Mouse (Mus musculus): ENCODE results near the gene Lypd6.

The Lypd6 gene

GRCm38 (mm10) chr2:50066246-50066967 is at the start of gene Lypd6:
Gene Lypd6, plus strand, starts transcription at chr2:50066429.
- DNase-seq (ENCODE audit: low spot score in 2 of 2) = peak; percentile 7 to 65

- DNase-seq (ENCODE audit: low spot score in 2 of 2) = no peak
Observed at GRCm38 (mm10) chr2:50019477-50019876, 46.8 kb upstream of the Lypd6 start.

GRCm38 (mm10) chr2:50025549-50025948 is 40.7 kb upstream of the Lypd6 start:
- DNase-seq (ENCODE audit: low spot score in 2 of 2) = no peak

- no peak for DNase-seq (ENCODE audit: low spot score in 2 of 2)
Observed at GRCm38 (mm10) chr2:50028930-50029329, 37.3 kb upstream of the Lypd6 start.

GRCm38 (mm10) chr2:50044170-50044870 is 21.9 kb upstream of the Lypd6 start:
- DNase-seq (ENCODE audit: low spot score in 2 of 2) = no peak

- DNase-seq (ENCODE audit: low spot score in 2 of 2) = peak; percentile 17 to 74
Observed at GRCm38 (mm10) chr2:50044871-50045470, 21.3 kb upstream of the Lypd6 start.

- DNase-seq (ENCODE audit: low spot score in 2 of 2) = no peak
Observed at GRCm38 (mm10) chr2:50045841-50046240, 20.4 kb upstream of the Lypd6 start.

GRCm38 (mm10) chr2:50048442-50048841 is 17.8 kb upstream of the Lypd6 start:
- DNase-seq (ENCODE audit: low spot score in 2 of 2) = no peak

GRCm38 (mm10) chr2:50053893-50054292 is 12.3 kb upstream of the Lypd6 start:
- DNase-seq (ENCODE audit: low spot score in 2 of 2) = no peak

GRCm38 (mm10) chr2:50065902-50066245 is 355 bp upstream of the Lypd6 start:
- DNase-seq (ENCODE audit: low spot score in 2 of 2) = peak; percentile 10 to 40

- no peak for DNase-seq (ENCODE audit: low spot score in 2 of 2)
Observed at GRCm38 (mm10) chr2:50066968-50067315, 713 bp downstream of the Lypd6 start.

- no peak for DNase-seq (ENCODE audit: low spot score in 2 of 2)
Observed at GRCm38 (mm10) chr2:50069571-50070295, 3.5 kb downstream of the Lypd6 start.

GRCm38 (mm10) chr2:50072158-50072557 is 5.9 kb downstream of the Lypd6 start:
- no peak for DNase-seq (ENCODE audit: low spot score in 2 of 2)

GRCm38 (mm10) chr2:50084746-50085145 is 18.5 kb downstream of the Lypd6 start:
- DNase-seq (ENCODE audit: low spot score in 2 of 2) = no peak

GRCm38 (mm10) chr2:50087761-50088160 is 21.5 kb downstream of the Lypd6 start:
- no peak for DNase-seq (ENCODE audit: low spot score in 2 of 2)

- no peak for DNase-seq (ENCODE audit: low spot score in 2 of 2)
Observed at GRCm38 (mm10) chr2:50096336-50096735, 30.1 kb downstream of the Lypd6 start.

- no peak for DNase-seq (ENCODE audit: low spot score in 2 of 2)
Observed at GRCm38 (mm10) chr2:50100364-50101151, 34.3 kb downstream of the Lypd6 start.

GRCm38 (mm10) chr2:50101152-50101450 is 34.9 kb downstream of the Lypd6 start:
- no peak for DNase-seq (ENCODE audit: low spot score in 2 of 2)

GRCm38 (mm10) chr2:50103850-50104503 is 37.7 kb downstream of the Lypd6 start:
- no peak for DNase-seq (ENCODE audit: low spot score in 2 of 2)

- DNase-seq (ENCODE audit: low spot score in 2 of 2) = no peak
Observed at GRCm38 (mm10) chr2:50105590-50105989, 39.4 kb downstream of the Lypd6 start.

GRCm38 (mm10) chr2:50105992-50106391 is 39.8 kb downstream of the Lypd6 start:
- DNase-seq (ENCODE audit: low spot score in 2 of 2) = no peak

Measured in frontal cortex, postnatal 36 days (tissue).